Mouse (Mus musculus) erythroid progenitor cell, adult 5-6 weeks (primary cell): ENCODE results near the gene Gm17651. TPM values are rescaled to one million over a fixed set of nuclear protein-coding genes. Genes with fewer than 3 reads are reported as not detected.

ENCODE experiments used
- ATAC-seq: replicated peaks from 2 replicates; pipeline ENCODE4 v1.8.0; 2016; ENCODE audit warnings: moderate number of reproducible peaks, mild to moderate bottlenecking, moderate TSS enrichment, inconsistent platforms; ENCODE audit not compliant: poor library complexity, low FRiP score, severe bottlenecking
- total RNA-seq, 2 experiments: library from RNA; stranded (forward) in 1 of 2; stranded (reverse) in 1 of 2; fragments of 150-400 nt in 1 of 2; fragments of 186-747, 209-891 nt in 1 of 2; gene quantifications; 2 replicates each; pipeline versions ENCODE4 v1.2.3 to v1.2.4; 2015 to 2017; ENCODE audit warnings: low replicate concordance in 2 of 2

Gm17651 gene
- total RNA-seq, 2 experiments from 2014 or later, result not detected

DNA sequence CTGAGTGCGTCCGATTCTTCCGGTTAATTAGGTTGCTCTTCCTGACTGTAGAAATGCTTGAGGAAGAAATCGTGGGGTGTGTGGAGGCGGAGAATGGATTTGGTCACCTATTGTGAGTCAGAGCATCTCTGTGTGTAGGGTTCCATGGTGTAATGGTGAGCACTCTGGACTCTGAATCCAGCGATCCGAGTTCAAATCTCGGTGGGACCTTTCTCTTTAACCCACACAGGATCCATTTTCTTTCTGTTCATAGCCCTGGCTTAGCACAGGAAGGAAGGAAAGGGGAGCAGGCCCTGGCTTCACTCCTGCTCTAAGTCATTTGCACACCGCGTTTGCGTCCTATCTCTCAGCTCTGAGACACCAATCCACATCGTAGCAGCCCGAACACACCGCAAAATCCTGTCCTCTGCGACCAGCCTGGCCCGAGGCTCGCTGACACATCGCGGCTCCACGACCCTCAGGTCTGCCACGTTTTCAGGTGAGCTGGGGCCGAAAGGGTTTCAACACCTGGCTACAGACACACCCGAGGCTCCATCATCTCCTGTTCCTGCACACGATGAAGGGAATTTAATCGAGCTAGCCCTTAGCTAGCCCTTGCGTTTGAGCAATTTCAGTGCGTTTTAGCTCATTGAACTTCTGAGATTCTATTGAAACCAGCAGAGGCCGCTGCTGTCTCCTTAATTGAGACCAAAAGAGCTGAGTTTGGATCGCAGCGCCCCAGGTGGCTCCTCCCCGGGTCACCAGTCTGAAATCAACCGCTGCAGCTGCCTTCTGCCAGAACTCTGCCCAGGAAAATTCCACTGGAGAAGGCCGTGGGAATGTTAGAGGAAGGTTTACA lies 7.0 kb upstream of the Gm17651 start:
- peak; percentile 63 for ATAC-seq

DNA sequence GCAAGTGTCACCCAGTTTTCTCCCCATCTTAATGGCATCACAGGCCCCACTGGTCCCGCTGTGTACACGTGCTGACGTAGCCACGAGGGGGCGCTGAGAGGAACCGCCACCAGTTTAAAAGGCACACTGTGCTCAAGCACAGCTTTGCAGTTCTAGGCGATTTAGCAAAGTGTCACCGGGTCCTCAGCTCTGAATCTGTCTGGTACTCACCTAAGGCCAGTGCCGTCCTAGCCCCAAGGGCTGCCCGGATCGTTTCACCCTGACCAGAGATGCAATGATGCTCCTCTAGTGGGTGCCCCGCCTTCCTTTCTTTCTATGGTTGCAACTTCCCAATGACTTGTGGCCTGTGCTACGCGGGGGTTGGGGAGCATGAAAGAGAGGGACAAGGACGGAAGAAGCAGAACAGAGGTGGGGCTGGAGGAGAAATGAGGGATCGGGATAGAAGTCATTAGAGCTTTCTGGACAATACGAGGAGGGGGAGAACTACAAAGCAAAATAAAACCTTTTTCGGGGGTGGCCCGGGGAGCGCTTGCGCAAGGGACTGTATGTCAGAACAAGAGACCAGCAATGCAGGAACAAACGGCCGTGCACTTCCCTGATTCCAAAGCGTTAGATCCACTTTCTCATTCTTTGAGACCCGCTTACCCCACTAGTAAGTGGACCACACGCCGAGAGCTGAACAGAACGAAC lies 6.3 kb upstream of the Gm17651 start:
- ATAC-seq, result peak; percentile 73

DNA sequence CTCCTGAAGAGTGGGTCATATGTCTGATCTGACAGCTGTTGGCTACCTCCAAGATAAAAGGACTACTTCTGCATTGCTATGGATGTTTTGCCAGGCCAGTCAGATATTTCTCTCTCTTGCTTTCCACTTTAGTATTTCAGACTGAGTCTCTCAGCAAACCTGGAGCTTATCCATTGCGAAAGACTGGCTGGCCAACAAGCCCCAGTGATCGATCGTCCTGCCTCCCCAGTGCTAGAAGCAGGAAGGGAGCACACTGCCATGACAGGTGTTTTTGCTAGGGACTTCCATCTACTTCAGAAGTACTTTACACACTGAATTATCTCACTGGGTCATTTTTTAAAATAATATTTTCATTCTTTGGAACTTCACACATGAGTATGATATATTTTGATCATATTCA lies 3.9 kb upstream of the Gm17651 start:
- no peak for ATAC-seq

DNA sequence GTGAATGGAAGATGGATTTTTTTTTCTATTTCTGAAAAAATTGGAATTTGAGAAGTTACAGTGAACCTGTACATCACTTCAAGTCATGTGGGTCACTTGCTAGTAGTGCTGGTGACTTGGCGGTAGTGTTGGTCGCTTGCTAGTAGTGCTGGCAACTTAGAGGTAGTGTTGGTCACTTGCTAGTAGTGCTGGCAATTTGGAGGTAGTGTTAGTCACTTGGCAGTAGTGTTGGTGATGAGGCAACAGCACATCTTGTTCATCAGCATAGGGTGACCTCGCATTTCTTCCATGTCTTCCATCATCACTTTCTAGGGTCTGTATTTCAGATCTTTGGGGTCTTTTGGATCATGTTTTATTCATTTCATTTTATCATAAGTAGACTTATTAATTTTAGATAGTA lies 1.6 kb upstream of the Gm17651 start:
- no peak for ATAC-seq

DNA sequence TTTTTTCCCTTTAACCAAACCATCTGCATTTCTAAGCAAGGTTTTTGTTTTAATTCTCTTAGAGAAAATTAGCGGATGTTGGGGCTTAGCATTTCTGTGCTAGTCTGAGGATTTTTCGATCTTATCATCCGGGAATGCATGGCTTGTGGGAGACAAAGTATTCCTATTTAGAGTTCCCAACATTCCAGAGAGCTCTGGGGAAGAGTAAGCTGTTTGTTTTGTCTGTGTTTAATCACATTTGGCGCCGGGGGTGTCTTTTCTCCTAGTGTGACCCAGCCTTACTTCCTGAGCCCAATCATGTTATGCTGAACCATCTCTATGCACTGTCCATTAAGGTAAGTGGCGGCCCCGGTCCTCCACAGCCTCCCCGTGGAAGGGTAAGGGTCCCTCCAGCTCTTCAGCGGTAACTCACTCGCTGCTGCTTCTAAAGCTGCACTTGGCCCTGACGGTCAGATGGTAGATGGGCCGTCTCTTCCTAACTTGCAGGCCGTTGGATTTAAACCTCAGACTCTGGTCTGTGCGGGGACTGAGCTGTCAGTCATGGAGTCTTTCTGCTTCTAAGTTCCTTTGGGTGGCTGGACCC lies 7.3 kb downstream of the Gm17651 start:
- ATAC-seq, result no peak

DNA sequence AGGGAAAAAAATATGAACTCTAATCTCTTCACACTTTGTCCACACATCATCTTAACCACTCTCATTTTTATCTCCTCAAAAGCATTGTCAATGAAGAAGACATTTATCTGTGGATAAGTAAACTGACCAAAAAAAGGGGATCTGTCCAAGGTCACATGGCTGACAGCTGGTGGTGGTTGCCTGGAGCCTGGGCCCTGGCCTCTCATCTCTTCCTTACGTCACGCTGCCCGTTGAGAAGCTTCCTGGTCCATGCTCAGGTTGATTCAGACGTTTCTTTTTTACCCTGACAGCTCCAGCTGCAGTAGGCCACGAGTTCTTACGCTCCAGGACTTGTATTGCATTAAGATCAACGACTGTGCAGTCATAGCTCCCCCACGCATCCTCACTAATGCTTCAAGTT lies 8.3 kb downstream of the Gm17651 start:
- no peak for ATAC-seq

DNA sequence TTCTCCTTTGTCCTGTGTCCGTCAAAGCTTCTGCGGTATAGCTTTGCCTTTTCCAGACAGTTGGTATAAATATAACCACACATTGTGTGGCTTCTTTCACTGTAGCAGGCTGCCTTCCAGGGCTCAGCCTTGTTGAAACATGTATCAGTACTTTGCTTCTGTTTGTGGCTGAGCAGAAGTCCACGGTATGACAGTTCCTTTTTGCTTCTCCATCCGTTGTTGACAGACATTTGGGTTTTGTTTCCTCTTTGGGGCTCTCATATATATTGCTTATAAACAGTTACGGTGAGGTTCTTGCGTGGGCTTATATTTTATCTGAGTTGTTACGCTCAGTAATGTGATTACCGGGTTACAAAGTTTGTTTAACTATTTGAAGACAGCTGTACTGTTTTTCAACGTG lies 9.0 kb downstream of the Gm17651 start:
- no peak for ATAC-seq

DNA sequence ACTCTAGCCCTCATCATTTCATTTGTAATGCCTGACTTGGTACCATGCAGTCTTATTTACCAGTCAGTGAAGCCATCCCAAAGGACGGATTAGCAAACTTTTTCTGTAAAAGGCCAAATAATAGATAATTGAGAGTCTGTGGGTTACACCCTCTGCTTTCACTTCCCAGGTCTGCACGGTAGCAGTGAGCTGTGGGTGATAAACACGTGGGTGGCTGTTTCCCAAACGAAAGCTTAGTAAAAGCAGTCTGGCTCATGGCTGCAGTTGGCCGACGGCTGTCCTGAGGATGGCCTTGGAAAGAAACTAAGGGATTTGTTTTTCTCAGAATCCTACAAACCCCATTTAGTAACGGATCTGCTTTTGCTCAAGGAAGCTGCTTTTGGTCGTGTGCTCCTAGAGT lies 13.3 kb downstream of the Gm17651 start:
- ATAC-seq, result no peak

DNA sequence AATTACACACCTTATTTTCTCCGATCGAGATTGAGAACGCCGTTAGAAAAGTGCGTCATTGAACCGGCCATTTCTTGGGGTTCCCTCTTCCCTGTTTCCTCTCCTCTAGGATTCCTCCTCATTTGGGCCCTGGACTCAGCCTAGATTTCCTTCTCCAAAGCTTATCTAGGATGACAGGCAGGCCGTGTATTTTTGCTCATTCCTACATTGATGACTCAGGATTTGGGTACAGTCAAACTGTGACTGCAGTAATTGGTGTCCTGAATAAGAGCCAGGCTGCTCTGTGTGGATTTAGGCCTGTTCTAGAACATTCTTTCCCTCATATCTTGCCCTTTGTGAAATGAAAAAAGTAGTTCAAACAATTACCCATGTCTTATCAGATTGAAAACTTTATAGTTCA lies 14.7 kb downstream of the Gm17651 start:
- no peak for ATAC-seq

DNA sequence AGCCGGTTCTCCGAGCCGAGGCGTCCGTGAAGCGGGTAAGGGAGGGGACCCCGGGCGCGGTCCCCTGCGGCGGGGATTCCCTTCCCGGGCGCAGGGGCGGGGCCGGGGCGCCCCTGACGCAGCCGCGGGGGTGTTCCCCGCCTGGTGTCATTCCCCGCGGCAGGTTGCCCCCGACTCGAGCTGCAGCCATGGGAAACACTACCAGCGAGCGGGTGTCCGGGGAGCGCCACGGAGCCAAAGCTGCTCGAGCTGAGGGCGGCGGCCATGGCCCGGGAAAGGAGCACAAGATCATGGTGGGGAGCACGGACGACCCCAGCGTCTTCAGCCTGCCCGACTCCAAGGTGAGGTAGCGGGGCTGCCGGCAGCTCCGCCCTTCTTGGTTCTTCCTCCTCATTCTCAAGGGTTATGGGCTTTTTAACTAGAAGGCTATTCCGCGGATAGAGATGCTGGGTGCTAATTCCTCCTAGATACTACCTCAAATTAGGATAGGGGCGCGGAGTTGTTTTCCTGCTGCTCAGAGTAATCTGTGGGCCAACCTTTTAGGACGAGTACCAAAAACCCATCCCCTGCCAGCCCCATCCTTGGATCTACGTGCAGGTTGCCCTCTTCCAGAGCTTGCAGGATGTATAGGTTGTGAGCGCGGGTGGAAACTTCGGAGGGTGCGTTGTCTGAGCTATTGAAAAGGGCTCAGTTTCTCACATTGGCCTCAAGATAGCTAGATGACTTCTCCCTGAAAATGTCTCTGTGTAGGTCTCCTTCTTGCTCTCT lies 15.9 kb downstream of the Gm17651 start:
- ATAC-seq, result peak; percentile 18; the same call in 1 of the 2 replicates

DNA sequence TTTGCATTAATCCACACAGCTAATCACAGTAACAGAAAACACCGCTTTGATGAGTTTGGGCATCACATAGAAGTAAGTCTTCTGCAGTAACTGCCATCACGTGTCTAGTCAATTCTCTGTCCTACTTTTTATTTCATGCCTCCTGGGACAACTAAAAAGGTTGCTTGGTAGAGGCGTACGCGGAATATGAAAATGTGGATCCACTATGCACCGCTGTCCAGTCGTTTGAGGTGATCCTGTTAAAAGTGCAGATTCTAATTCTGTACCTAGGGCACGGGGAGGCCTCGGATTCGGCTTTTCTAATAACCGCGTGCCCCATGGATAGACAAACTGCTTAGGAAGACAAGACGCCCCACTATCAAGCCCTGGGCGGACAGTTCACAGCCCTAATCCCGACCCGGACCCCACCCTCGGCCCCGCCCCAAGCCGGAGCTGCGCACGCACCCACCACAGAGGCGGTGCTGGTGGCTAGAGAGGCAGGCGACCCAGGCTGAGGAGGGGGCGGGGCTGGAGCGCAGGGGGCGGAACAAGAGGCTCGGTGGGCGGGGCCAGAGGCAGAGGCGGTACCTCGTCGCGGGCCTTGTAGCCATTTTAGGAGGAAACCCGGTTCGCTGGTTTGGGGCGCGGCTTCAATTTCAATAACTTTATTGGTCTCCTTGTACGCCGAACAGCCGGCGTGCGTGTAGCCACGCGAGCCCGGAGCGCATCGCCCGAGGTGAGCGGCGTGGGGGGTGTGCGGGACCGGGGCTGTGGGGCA lies 16.7 kb downstream of the Gm17651 start, which contains the start of gene Prkab2:
Gene Prkab2, plus strand, starts transcription at position 539 of the 757 bp plus-strand sequence.
- peak; percentile 93 for ATAC-seq

DNA sequence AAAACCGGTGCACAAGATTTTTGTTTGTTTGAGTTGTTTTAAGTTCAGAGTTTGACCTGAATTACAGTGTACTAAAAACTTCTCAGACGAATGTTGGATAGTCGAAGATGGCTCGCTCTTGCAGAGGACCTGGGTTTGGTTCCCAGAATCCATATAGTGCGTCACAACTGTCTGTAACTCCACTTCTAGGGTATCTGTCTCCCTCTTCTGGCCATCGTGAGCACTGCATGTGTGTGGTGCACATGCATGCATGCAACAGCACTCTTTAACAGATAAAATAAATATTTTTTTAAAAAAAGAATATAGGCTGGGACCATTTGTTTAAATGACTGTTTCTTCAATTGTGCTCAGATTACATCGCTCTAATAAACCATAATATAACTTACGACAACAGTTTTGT lies 19.6 kb downstream of the Gm17651 start:
- no peak for ATAC-seq

DNA sequence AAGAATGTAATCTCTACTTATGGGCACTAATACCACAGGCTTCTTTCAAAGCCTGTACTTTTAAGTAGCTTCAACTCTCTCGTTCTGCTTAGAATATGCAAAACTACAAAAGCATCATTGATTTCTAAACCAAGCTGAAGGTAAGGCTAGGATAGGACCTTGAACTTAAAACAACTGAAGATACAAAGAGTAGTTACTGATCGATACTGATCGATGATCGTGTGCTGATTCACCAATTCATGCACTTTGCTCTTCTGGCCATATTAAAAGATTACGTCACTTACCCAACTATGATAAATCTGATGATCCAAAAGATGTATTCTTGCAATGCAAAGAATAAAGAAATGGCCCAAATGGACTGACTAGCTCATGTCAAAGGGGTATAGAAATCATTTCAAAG lies 20.7 kb downstream of the Gm17651 start:
- no peak for ATAC-seq

DNA sequence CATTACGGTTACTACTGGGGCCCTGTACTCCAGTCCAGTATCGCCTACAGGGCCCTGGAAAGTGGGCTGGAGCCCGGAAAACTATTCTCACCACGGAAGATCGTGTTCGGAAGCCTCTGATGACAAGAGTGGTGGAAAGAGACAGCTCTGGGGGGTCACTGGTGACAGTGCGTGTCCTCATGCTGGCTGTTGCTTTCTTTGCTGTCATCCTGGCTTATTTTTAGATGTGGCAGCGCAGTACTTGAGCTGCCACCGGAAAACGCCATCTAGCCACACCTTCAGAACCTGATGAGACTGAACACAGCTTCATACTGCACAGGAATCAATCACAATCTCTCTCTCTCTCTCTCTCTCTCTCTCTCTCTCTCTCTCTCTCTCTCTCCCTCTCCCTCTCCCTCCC lies 22.9 kb downstream of the Gm17651 start:
- no peak for ATAC-seq

DNA sequence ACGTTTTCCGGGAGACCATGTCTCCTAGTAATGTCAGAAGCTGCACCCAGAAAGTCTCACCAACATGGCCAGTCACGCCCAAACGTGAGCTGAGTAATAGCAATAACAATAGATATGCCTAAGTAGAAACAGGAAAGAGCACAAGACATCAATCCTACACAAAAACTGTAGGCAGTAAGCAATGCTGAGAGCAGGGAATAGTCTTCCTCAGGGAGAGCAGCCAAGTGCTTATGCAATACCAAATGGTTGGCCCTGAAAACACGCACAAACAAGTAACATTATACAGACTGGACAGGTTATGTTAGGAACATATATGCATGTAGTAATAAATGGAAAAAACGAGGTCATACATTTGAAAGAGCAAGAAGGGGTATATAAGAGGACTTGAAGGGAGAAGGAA lies 25.0 kb downstream of the Gm17651 start:
- no peak for ATAC-seq

DNA sequence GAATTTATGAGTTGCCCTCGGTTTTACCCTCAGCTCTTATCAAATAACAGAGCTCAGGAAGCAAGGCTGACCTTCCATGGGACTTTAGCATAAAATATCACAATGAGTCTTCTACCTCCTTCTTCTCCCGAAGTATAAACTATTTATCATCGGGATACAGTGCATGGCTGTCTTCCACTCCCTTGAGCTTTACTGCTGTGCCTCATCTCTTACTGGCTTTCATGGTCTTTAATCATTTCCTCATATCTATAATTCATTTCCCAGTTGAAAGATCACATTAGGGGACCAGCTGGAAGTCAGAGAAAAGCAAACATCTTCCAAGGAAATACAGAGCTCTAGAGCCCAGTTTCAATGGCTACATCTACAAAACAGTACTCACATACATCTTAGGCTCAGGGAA lies 25.5 kb downstream of the Gm17651 start:
- no peak for ATAC-seq

DNA sequence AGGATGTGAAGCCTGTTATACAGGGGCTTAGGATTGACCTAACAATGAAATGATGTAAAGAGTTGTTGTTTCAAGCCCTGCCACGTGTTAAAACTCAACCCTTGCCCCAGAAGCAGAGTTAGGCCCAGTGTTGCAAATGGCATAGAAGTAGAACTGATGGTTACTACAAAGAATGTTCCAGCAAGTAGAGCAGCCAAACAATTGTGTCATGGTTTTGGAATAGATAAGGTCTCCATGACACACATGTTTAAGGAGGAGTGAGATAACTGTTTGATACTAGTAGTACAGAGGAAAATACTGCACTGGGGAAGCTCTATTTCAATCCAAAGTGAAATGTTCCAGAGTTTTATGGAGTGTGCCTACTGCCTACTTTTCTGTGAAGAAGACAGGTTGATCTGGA lies 26.0 kb downstream of the Gm17651 start:
- ATAC-seq, result no peak

DNA sequence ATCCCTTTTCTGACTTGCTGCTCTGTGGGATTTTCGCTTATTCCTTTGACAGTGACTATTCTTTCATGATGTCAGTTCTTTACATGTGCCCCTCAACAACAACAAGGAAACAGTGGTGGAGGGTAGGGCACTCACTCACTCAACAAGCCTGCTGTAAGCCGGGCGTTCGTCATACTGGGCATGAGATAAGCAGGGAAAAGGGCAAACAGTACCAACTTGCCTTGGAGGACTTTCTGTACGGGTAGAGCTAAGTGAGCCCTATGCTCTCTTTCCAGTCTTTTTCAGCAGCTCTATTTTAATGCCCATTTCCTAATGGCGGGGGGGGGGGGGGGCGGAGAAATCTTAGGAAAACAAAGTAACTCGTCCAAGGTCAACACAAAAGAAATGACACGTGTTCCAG lies 32.5 kb downstream of the Gm17651 start:
- ATAC-seq, result no peak

DNA sequence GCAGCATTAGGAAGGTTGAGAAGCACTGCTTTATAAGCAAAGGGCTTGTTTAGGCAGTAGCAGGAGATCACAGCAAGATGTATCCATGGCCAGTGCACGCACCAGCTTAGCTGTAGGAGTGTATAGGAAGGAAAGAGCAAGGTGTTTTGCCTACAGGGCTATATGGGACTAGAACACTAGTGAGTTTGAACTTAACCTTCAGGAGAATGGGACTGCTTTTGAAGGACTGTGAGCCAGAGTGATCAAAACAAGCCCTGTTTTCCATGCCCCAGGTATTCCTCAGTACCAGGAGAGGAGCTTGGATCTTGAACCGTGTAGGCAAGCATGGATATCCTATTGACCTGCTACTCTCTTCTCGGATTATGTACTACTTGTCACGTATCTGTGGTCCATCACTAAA lies 33.1 kb downstream of the Gm17651 start:
- ATAC-seq, result no peak
